Mouse (Mus musculus) brain, embryonic 14.5 days (tissue): ENCODE results near the gene Pdpn.

ENCODE experiments used
- CTCF ChIP-seq: fragments of 200-500 bp; IDR thresholded peaks from 2 replicates; pipeline ENCODE4 v1.5.1; 2012; ENCODE audit warnings: inconsistent platforms, mild to moderate bottlenecking, moderate library complexity, borderline replicate concordance; ENCODE audit not compliant: insufficient read depth, insufficient read length; ENCODE audit errors: extremely low read depth
- POLR2A ChIP-seq: fragments of 200-500 bp; IDR thresholded peaks from 2 replicates; pipeline ENCODE4 v1.6.1; 2012; ENCODE audit warnings: mild to moderate bottlenecking, inconsistent platforms, borderline replicate concordance; ENCODE audit not compliant: poor library complexity, insufficient read depth, insufficient read length, severe bottlenecking; ENCODE audit errors: extremely low read depth

GRCm38 (mm10) chr4:143231110-143231509 is 68.3 kb downstream of the Pdpn start:
- TF ChIP-seq CTCF: no peak
- TF ChIP-seq POLR2A: no peak
